Mouse (Mus musculus): ENCODE measurements at regions not wholly inside any gene's neighbourhood (a gene's known extent, or its start where the extent isn't known, plus 50 kb on each side); places are given as distances from the start of the nearest gene placed in this dataset.

DNA sequence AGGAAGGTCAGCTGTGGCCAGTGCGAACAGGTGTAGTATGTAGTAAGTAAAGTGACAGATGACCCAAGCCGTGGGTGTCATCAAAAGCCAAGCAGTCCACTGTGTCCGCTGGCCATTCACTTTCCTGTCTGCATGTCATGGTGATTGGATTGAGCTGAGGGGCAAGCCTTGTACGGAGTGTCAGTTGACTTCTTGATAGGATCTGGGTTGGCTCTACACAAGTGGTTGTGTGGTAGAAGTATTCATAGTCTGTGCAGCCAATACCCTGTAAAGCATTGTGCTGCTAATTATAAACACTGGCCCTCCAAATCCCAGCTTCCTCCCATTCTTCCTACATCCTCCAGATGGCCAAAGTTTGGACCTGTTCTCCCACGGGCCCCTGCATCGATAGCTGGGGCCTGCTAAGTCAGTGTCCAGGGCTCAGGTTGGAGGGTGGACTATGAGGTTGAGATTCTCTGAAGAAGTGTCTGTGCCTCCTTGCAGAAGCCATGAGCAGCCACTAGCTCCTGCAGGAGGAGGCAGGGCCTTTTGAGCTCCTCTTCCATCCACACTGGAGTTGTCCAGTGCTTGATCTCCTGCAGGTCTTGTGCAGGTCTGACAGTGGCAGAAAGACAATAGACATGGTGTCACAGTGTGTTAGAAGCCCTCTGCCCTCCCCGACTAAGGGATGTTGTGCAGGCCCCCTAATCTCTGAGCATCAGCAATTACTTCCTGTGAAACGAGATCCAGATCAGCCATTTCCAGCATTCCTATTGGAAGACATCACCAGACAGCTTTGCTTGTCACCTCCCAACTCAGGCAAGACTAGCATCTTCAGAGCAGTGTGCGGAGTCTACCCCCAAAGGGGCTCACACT is 117.9 kb downstream of the Lrrc30 start:
- H3K27ac ChIP-seq (replicated peaks) = no peak overlapping the region
- 78% methylated on average over 9 of the region's 9 CpGs for WGBS

DNA sequence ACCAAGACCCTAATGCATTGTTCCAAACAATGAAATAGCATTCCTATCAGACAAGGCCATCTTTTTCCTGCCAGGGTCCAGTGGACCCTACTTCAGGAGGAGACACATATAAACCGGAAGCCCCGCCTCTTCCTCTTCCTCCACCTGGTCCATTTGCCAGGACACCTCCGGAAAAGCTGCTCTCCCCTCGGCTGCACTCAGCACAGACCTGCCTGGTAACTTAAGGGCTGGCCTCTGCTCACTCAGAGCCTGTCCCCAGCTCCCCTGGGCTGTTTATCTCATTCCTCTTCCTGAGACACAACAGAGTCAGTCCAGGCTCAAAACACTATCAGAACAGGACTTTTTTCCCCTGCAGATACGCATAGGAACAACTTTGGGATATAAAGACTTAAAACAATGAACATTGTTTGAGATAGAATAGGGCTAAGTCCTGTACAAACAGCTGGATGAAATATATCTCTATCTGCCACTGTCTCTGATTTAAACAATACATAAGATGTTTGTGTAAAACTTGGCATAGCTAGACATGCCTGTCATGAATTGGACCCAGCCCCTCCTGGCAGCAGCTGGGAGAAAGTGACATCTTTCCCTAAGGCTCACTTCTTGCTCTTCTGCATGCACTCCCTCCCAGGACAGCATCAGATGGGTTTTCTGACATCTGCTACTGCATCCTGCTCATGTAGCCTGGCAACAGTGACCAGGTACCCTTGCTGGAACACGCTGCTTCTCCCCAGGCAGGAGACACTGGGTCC is 119.6 kb downstream of the Lrrc30 start:
- Histone ChIP-seq H3K27me3 (ENCODE audit: low read depth, poor library complexity, severe bottlenecking) (0 out of 2 replicates have a peak, but pooled peaks cover 8% of the 10 kb centered on the region), H3K27ac (replicated peaks) (peak overlapping the region; percentile 39; the same call in 1 of the 2 replicates), H3K4me3 (no peak overlapping the region), H3K4me1 (peaks cover 24% of the 10 kb centered on the region), H3K9me3 (replicated peaks) (no peaks in the 10 kb centered on the region), H3K36me3 (no peaks in the 10 kb centered on the region)
- DNase-seq (ENCODE audit: low spot score) = no peak
- 80% methylated on average over 6 of the region's 6 CpGs for WGBS

More for the DNA sequence above, 117.9 kb downstream of the Lrrc30 start:
- Histone ChIP-seq H3K9me3 (replicated peaks) (no peaks in the 10 kb centered on the region), H3K36me3 (no peaks in the 10 kb centered on the region), H3K27me3 (ENCODE audit: low read depth, poor library complexity, severe bottlenecking) (0 out of 2 replicates have a peak, but pooled peaks cover 3% of the 10 kb centered on the region), H3K4me3 (no peak overlapping the region), H3K4me1 (peaks cover 10% of the 10 kb centered on the region)
- DNase-seq (ENCODE audit: low spot score) = no peak

GRCm38 (mm10) chr17:67512008-67512407 is 120.5 kb downstream of the Lrrc30 start:
- DNase-seq (ENCODE audit: low spot score) = no peak
- no peak overlapping the region for H3K27ac ChIP-seq (replicated peaks)
- no peaks in the 10 kb centered on the region for H3K36me3 ChIP-seq
- WGBS = 83% methylated on average over 6 of the region's 6 CpGs
- H3K27me3 ChIP-seq (ENCODE audit: low read depth, poor library complexity, severe bottlenecking) = peaks cover 10% of the 10 kb centered on the region; the same call in 1 of the 2 replicates
- no peaks in the 10 kb centered on the region for H3K9me3 ChIP-seq (replicated peaks)
- no peak overlapping the region for H3K4me3 ChIP-seq
- H3K4me1 ChIP-seq = peaks cover 29% of the 10 kb centered on the region

DNA sequence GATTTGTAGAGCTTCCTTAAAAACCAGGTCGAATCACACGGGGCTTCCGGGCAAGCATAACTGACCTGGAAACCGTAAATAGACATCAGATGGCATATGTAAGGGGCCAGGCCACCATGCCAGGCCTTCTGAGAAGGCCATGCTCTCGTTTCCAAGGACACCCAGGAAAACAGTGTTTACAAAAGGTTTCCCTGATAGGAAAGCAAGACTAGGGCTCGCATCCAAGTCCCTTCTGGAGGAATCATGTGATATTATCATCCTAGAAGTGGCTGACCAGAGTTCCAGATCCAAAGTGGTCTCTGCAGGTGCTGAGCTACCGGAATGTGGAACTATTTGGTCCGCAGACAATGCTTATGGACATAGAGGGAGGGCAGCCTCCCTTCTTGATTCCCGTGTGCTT is 122.6 kb downstream of the Lrrc30 start:
- H3K4me3 ChIP-seq = no peak overlapping the region
- no peak overlapping the region for H3K27ac ChIP-seq (replicated peaks)
- no peaks in the 10 kb centered on the region for H3K9me3 ChIP-seq (replicated peaks)
- peaks cover 30% of the 10 kb centered on the region for H3K4me1 ChIP-seq
- DNase-seq (ENCODE audit: low spot score) = no peak
- H3K36me3 ChIP-seq = no peaks in the 10 kb centered on the region
- 89% methylated on average over 9 of the region's 9 CpGs for WGBS
- peaks cover 13% of the 10 kb centered on the region; the same call in 1 of the 2 replicates for H3K27me3 ChIP-seq (ENCODE audit: low read depth, poor library complexity, severe bottlenecking)

DNA sequence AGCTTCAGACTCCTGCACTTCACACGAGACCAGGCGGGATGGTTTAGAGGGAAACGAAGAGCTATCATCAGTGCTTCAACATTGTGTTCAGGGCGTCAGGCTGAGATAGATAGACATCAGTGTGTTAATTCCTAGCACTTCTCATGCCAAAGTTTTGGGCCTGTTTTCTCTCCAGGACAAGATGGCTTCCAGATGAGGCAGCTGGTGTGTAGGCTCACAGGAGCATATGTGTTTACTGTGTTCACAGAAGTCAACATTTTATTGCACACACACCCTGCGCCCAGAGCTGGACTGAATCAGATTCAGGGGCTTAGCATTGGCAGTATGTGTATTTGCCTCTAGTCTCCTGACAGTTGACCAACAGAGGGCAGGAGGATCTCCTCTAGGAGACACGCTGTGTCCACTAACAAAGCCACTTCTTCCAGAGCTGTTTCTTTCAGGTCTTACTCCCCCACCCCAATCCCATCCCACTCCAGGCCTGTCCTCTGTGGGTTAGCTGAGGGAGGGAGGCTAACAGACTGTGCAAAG is 123.4 kb downstream of the Lrrc30 start:
- Histone ChIP-seq H3K27me3 (ENCODE audit: low read depth, poor library complexity, severe bottlenecking) (peaks cover 13% of the 10 kb centered on the region; the same call in 1 of the 2 replicates), H3K9me3 (replicated peaks) (no peaks in the 10 kb centered on the region), H3K4me1 (peaks cover 31% of the 10 kb centered on the region), H3K36me3 (no peaks in the 10 kb centered on the region), H3K4me3 (no peak overlapping the region), H3K27ac (replicated peaks) (0 out of 2 replicates have a peak overlapping the region, but pooled peaks have one; percentile 17)
- 87% methylated on average over 6 of the region's 6 CpGs for WGBS
- no peak for DNase-seq (ENCODE audit: low spot score)

DNA sequence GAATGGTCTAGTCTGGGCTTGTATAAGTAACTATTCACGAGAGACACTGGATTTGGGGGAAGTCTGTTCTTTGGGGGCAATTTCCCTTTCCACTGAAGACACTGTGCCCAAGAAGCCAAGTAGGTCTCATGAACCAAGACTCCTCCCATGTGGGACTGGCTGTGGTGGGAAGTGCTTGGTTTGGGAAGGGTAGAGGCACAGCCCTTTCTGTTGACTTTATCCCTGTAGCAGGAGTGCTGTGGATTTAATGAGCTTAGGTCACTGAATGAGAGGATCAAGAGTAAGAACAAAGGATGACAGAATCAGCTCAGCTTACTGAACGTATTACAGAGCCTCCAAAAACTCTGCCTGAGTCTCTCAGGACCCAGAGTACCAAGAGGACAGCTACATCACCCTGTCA is 124.2 kb downstream of the Lrrc30 start:
- 34% methylated on average over 2 of the region's 2 CpGs for WGBS
- DNase-seq (ENCODE audit: low spot score) = no peak
- Histone ChIP-seq H3K4me1 (peaks cover 33% of the 10 kb centered on the region), H3K9me3 (replicated peaks) (no peaks in the 10 kb centered on the region), H3K27ac (replicated peaks) (no peak overlapping the region; the same call in 1 of the 2 replicates), H3K36me3 (no peaks in the 10 kb centered on the region), H3K4me3 (no peak overlapping the region), H3K27me3 (ENCODE audit: low read depth, poor library complexity, severe bottlenecking) (peaks cover 13% of the 10 kb centered on the region; the same call in 1 of the 2 replicates)

- no peaks in the 10 kb centered on the region for H3K9me3 ChIP-seq (replicated peaks)
- H3K36me3 ChIP-seq = no peaks in the 10 kb centered on the region
- H3K4me1 ChIP-seq = peaks cover 40% of the 10 kb centered on the region
- peaks cover 13% of the 10 kb centered on the region; the same call in 1 of the 2 replicates for H3K27me3 ChIP-seq (ENCODE audit: low read depth, poor library complexity, severe bottlenecking)
- no peak overlapping the region for H3K4me3 ChIP-seq
- 62% methylated on average over 2 of the region's 2 CpGs for WGBS
- no peak for DNase-seq (ENCODE audit: low spot score)
- H3K27ac ChIP-seq (replicated peaks) = no peak overlapping the region
These were observed 126.1 kb downstream of the Lrrc30 start for GRCm38 (mm10) chr17:67506466-67506865.

- Histone ChIP-seq H3K36me3 (no peaks in the 10 kb centered on the region), H3K27me3 (ENCODE audit: low read depth, poor library complexity, severe bottlenecking) (peaks cover 9% of the 10 kb centered on the region; the same call in 1 of the 2 replicates), H3K4me1 (peaks cover 57% of the 10 kb centered on the region), H3K27ac (replicated peaks) (no peak overlapping the region), H3K4me3 (no peak overlapping the region), H3K9me3 (replicated peaks) (no peaks in the 10 kb centered on the region)
- WGBS = 91% methylated on average over 9 of the region's 9 CpGs
- DNase-seq (ENCODE audit: low spot score) = no peak
These were observed 128.0 kb downstream of the Lrrc30 start for GRCm38 (mm10) chr17:67504502-67505033.

DNA sequence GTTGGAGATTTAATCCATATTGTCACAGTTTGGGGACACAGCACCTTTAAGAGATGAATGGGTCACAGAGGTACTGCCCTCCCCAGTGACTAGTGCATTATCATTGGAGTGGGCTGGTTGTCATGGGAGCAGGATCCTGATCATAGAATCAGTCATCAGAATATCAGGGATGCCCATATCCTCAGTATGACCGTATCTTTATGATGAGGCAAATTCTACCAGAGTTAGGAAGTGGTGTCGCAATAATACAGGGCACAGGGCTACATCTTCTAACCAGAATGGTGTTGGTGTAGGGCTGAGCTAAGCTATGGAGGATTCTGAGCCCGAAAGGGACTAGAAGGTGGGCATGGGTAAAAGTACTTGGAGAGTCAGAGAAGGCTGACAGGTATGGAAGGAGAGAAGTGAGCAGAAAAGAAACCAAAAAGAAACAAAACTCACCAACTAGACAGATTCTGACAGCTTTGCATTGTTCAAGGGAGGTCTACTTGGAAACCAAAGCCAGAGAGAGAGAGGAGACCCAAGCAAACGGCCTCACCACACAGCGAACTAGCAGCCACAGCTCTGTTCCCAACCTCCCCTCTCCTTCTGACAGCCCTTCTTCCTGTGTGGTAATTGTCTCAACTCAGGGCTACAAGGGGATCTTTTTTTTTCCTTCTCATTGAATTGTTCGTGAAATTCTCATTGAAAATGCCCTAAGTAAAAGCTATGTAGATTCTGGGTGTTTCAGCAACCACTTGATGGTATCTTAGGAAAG is 129.2 kb downstream of the Lrrc30 start:
- Histone ChIP-seq H3K36me3 (no peaks in the 10 kb centered on the region), H3K27me3 (ENCODE audit: low read depth, poor library complexity, severe bottlenecking) (peaks cover 5% of the 10 kb centered on the region; the same call in 1 of the 2 replicates), H3K4me1 (peaks cover 49% of the 10 kb centered on the region), H3K27ac (replicated peaks) (no peak overlapping the region), H3K4me3 (no peak overlapping the region), H3K9me3 (replicated peaks) (no peaks in the 10 kb centered on the region)
- WGBS = 79% methylated on average over 6 of the region's 6 CpGs
- DNase-seq (ENCODE audit: low spot score) = no peak

GRCm38 (mm10) chr17:67502628-67503027 is 129.9 kb downstream of the Lrrc30 start:
- H3K9me3 ChIP-seq (replicated peaks) = no peaks in the 10 kb centered on the region
- H3K36me3 ChIP-seq = no peaks in the 10 kb centered on the region
- peaks cover 5% of the 10 kb centered on the region; the same call in 1 of the 2 replicates for H3K27me3 ChIP-seq (ENCODE audit: low read depth, poor library complexity, severe bottlenecking)
- H3K27ac ChIP-seq (replicated peaks) = no peak overlapping the region
- WGBS = 80% methylated on average over 4 of the region's 4 CpGs
- H3K4me3 ChIP-seq = no peak overlapping the region
- H3K4me1 ChIP-seq = peaks cover 45% of the 10 kb centered on the region
- DNase-seq (ENCODE audit: low spot score) = no peak

DNA sequence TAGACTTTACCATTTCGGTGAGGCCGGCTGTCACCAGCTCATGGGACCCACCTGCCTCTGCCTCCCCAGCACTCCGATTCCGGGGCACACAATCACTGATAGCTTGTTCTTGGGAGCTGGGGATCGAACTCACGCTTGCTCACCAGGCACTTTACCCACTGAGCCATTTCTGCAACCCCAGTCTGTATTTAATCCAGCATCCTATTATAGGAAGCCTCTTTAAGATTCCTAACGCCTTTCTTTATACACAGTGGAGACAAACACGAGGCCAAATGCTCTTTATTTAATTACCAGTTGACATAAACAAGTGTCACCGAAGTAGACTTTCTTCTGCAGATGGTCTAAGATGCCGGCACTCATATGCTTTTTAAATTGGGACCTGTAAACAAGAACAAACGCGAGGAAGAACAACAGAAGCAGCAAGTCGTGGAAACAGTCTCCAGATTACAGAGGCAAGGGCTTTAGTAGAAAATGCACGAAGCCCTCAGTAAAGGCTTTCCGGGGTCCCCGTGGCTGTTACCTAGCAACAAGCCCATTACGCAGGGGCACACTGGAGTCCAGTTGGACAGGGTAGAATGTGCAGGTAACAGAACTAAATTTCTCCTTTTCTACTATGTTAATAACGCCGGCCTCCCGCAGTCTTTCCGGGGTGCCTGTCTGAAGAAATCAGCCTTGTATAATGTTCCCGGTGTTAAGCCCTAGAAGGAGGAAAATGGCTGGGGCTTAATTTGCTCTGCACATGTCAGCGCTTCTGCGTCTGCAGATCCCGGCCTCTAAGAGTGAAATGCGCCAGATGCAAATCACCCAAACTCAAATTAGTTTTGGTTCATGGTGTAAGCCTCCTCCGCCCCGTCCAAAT is 132.5 kb downstream of the Lrrc30 start:
- no peaks in the 10 kb centered on the region for H3K36me3 ChIP-seq
- peak; percentile 63 for DNase-seq (ENCODE audit: low spot score)
- no peaks in the 10 kb centered on the region for H3K9me3 ChIP-seq (replicated peaks)
- no peaks in the 10 kb centered on the region; the same call in 1 of the 2 replicates for H3K27me3 ChIP-seq (ENCODE audit: low read depth, poor library complexity, severe bottlenecking)
- H3K27ac ChIP-seq (replicated peaks) = peak overlapping the region; percentile 70
- H3K4me3 ChIP-seq = peak overlapping the region; percentile 38
- H3K4me1 ChIP-seq = peaks cover 63% of the 10 kb centered on the region
- 53% methylated on average over 28 of the region's 28 CpGs for WGBS

All from midbrain, embryonic 10.5 days (tissue).